Mouse (Mus musculus): ENCODE results near the gene Rps9.

DNA sequence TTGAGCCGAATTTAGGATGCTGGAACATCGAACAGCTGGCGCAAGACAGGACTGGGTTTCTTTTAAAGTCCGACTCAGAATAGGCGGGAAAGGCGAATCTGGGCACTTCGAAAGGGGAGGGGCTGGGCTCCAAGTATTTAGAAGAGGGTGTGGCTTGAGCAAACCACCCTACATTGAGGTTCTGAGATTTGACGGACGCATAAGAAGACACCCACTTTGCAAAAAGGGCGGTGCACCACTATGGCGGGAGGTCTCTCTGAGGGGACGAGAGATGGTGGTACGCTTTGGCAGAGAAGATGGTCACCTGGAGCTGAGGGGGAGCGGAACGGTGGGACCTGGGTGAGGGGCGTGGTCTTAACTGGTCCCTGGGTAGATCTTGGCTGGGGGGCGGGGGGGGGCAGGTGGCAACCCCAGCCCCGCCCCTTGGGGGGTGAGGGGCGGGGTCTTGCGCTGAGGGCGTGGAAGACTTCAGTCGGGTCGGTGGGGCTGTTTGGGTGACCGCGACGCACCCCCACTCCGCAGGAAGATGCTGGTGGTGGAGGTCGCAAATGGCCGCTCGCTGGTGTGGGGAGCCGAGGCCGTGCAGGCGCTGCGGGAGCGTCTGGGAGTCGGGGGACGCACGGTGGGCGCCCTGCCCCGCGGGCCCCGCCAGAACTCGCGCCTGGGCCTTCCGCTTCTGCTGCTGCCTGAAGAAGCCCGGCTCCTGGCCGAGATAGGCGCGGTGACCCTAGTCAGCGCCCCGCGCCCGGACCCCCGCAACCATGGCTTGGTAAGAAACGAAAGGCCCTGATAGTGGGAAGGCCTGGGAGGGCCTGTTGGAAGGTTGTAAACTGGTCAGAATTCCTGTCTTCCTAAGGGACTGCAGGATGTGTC, 9.5 kb upstream of the Rps9 start:
- TF ChIP-seq CTCF (IDR thresholded peaks at IDR 0.05; ENCODE audit: extremely low read depth, insufficient read depth, insufficient read length, insufficient replicate concordance) (no peak), POLR2A (IDR thresholded peaks at IDR 0.05; ENCODE audit: low read depth, low read length) (no peak)
